Mouse (Mus musculus): ENCODE measurements at regions not wholly inside any gene's neighbourhood (a gene's known extent, or its start where the extent isn't known, plus 50 kb on each side); places are given as distances from the start of the nearest gene placed in this dataset.

GRCm38 (mm10) chr1:193702707-193703419, 332.8 kb upstream of the Camk1g start:
- H3K27ac ChIP-seq (replicated peaks): no peak overlapping the region
- no peaks in the 10 kb centered on the region for H3K4me1 ChIP-seq
- no peak for ATAC-seq (ENCODE audit: insufficient number of reproducible peaks, low FRiP score, low TSS enrichment, low read depth)
- H3K36me3 ChIP-seq: no peaks in the 10 kb centered on the region
- WGBS: 23% methylated on average over 15 of the region's 15 CpGs
- H3K9me3 ChIP-seq (replicated peaks): no peaks in the 10 kb centered on the region
- H3K4me2 ChIP-seq (replicated peaks): peak overlapping the region; percentile 41
- no peaks in the 10 kb centered on the region; the same call in 1 of the 2 replicates for H3K27me3 ChIP-seq
- H3K9ac ChIP-seq: no peak overlapping the region
- peak overlapping the region; percentile 9; the same call in 1 of the 2 replicates for H3K4me3 ChIP-seq (replicated peaks)

GRCm38 (mm10) chr1:193700217-193700616, 330.1 kb upstream of the Camk1g start:
- no peaks in the 10 kb centered on the region for H3K9me3 ChIP-seq (replicated peaks)
- H3K4me3 ChIP-seq (replicated peaks): no peak overlapping the region
- no peak overlapping the region for H3K9ac ChIP-seq
- no peaks in the 10 kb centered on the region; the same call in 1 of the 2 replicates for H3K27me3 ChIP-seq
- H3K36me3 ChIP-seq: no peaks in the 10 kb centered on the region
- H3K27ac ChIP-seq (replicated peaks): no peak overlapping the region
- no peak for ATAC-seq (ENCODE audit: insufficient number of reproducible peaks, low FRiP score, low TSS enrichment, low read depth)
- 60% methylated on average over 3 of the region's 3 CpGs for WGBS
- H3K4me2 ChIP-seq (replicated peaks): no peak overlapping the region
- H3K4me1 ChIP-seq: no peaks in the 10 kb centered on the region

DNA sequence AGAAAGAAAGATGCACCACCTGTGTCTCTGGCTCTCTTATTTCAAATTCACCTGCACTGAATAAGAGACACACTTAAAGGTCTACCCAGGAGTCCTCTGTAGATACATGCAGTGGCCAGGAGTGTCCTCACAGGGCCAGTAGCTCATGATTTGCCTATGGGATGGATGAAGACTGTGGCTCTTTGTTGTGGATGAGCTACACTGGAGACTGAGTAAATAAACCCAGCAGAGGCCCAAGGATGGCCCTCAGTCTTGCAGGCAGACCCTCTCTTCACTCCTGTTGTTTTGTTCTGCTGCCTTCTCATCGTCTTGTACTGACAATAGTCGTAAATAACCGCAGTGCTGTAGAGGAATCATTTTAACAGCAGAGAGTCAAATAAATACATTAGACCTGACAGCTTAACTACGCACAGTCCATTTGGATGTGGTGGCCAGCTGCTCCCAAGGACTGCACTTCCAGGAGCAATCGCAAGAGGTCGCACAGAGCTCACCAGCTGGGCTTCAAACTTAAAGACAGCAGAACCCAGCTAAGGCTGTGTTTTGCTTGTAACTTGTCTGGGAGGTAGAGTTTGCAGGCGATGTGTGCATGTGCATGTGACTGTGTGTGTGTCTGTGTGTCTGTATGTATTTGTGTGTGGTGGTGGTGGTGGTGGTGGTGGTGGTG, 328.6 kb upstream of the Camk1g start:
- no peaks in the 10 kb centered on the region for H3K9me3 ChIP-seq (replicated peaks)
- H3K36me3 ChIP-seq: no peaks in the 10 kb centered on the region
- no peaks in the 10 kb centered on the region; the same call in 1 of the 2 replicates for H3K27me3 ChIP-seq
- ATAC-seq (ENCODE audit: insufficient number of reproducible peaks, low FRiP score, low TSS enrichment, low read depth): no peak
- H3K27ac ChIP-seq (replicated peaks): no peak overlapping the region
- no peak overlapping the region for H3K9ac ChIP-seq
- H3K4me3 ChIP-seq (replicated peaks): no peak overlapping the region
- H3K4me2 ChIP-seq (replicated peaks): no peak overlapping the region
- WGBS: 13% methylated on average over 7 of the region's 7 CpGs
- no peaks in the 10 kb centered on the region for H3K4me1 ChIP-seq

DNA sequence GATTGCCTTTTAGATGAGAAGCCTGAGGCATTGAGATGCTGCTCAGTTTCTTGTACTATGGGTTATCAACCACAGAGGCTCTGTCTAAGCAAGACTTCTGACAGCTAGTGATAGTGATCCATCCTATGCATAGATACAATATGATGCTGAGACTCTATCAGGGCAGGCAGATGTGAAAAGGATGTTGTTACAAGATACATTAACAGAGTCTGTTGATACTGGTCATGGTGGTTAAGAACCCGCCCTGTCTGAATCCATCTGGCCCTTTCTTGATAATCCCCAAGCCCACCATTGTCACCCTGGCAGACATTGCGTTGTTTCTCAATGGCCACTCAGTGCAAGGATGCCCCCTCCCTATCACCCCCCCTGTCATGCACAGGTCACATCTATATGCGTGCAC, 327.8 kb upstream of the Camk1g start:
- no peak overlapping the region for H3K4me3 ChIP-seq (replicated peaks)
- no peak overlapping the region for H3K9ac ChIP-seq
- no peaks in the 10 kb centered on the region; the same call in 1 of the 2 replicates for H3K27me3 ChIP-seq
- no peaks in the 10 kb centered on the region for H3K36me3 ChIP-seq
- WGBS: 90% methylated on average over 3 of the region's 3 CpGs
- no peak overlapping the region for H3K4me2 ChIP-seq (replicated peaks)
- no peaks in the 10 kb centered on the region for H3K9me3 ChIP-seq (replicated peaks)
- no peaks in the 10 kb centered on the region for H3K4me1 ChIP-seq
- no peak for ATAC-seq (ENCODE audit: insufficient number of reproducible peaks, low FRiP score, low TSS enrichment, low read depth)
- H3K27ac ChIP-seq (replicated peaks): no peak overlapping the region

GRCm38 (mm10) chr1:193697001-193697400, 326.9 kb upstream of the Camk1g start:
- H3K4me3 ChIP-seq (replicated peaks): no peak overlapping the region
- no peaks in the 10 kb centered on the region for H3K9me3 ChIP-seq (replicated peaks)
- H3K4me1 ChIP-seq: no peaks in the 10 kb centered on the region
- H3K4me2 ChIP-seq (replicated peaks): no peak overlapping the region
- WGBS: 64% methylated on average over 4 of the region's 4 CpGs
- H3K9ac ChIP-seq: no peak overlapping the region
- H3K27me3 ChIP-seq: no peaks in the 10 kb centered on the region; the same call in 1 of the 2 replicates
- H3K27ac ChIP-seq (replicated peaks): no peak overlapping the region
- ATAC-seq (ENCODE audit: insufficient number of reproducible peaks, low FRiP score, low TSS enrichment, low read depth): no peak
- H3K36me3 ChIP-seq: no peaks in the 10 kb centered on the region

DNA sequence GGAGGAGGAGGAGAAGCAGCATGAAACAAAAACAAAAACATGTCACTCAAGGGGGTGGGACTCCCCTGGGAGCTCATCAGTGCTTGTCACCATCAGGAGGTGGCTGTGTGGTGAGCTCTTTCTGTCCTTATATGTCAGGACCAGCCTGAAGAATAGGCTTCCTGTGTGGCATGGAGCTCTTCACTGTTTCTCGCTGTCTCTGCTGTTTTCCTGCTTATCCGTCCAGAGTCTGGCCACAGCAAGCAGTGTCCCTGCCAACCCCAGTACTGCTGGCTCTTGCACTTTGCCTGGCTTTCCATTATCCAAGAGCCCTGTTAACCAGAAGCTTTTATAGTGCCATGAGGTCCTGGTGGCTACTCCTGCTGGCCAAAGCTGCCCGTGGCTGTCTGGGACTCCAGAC, 322.9 kb upstream of the Camk1g start:
- H3K27ac ChIP-seq (replicated peaks): no peak overlapping the region
- no peaks in the 10 kb centered on the region; the same call in 1 of the 2 replicates for H3K27me3 ChIP-seq
- 36% methylated on average over 3 of the region's 3 CpGs for WGBS
- no peak overlapping the region for H3K4me3 ChIP-seq (replicated peaks)
- no peak overlapping the region for H3K9ac ChIP-seq
- H3K9me3 ChIP-seq (replicated peaks): no peaks in the 10 kb centered on the region
- ATAC-seq (ENCODE audit: insufficient number of reproducible peaks, low FRiP score, low TSS enrichment, low read depth): no peak
- no peak overlapping the region for H3K4me2 ChIP-seq (replicated peaks)
- H3K4me1 ChIP-seq: no peaks in the 10 kb centered on the region
- H3K36me3 ChIP-seq: no peaks in the 10 kb centered on the region

- Histone ChIP-seq H3K27me3 (no peaks in the 10 kb centered on the region), H3K4me2 (replicated peaks) (no peak overlapping the region), H3K27ac (replicated peaks) (no peak overlapping the region), H3K9me3 (replicated peaks) (no peaks in the 10 kb centered on the region), H3K4me3 (replicated peaks) (no peak overlapping the region), H3K36me3 (no peaks in the 10 kb centered on the region), H3K4me1 (no peaks in the 10 kb centered on the region), H3K9ac (no peak overlapping the region)
- 36% methylated on average over 4 of the region's 4 CpGs for WGBS
- no peak for ATAC-seq (ENCODE audit: insufficient number of reproducible peaks, low FRiP score, low TSS enrichment, low read depth)
Observed at GRCm38 (mm10) chr1:193689601-193690000, 319.5 kb upstream of the Camk1g start.

- no peaks in the 10 kb centered on the region for H3K36me3 ChIP-seq
- H3K4me1 ChIP-seq: no peaks in the 10 kb centered on the region
- H3K9me3 ChIP-seq (replicated peaks): no peaks in the 10 kb centered on the region
- no peak overlapping the region for H3K4me2 ChIP-seq (replicated peaks)
- H3K4me3 ChIP-seq (replicated peaks): no peak overlapping the region
- no peak overlapping the region for H3K27ac ChIP-seq (replicated peaks)
- WGBS: 44% methylated on average over 2 of the region's 2 CpGs
- no peaks in the 10 kb centered on the region for H3K27me3 ChIP-seq
- H3K9ac ChIP-seq: no peak overlapping the region
- ATAC-seq (ENCODE audit: insufficient number of reproducible peaks, low FRiP score, low TSS enrichment, low read depth): no peak
Observed at GRCm38 (mm10) chr1:193682917-193683316, 312.8 kb upstream of the Camk1g start.

DNA sequence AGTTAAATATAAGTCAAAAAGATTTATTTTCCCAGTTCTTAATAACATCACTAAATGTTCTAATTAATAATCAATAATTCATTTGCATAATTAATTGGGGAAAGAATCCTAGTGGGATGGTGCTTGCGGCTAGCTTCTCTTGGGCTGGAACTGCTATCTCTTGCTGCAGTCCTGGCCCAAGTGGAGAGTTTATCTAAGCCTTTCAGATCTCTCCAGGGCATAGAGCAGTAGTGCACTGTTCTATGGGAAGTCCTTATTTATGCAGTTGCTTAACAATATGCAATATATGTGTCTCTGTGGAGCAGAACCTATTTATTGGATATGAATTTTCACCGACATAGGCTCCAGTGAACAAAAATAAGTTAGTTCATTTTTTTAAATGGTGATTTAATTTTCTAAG, 308.4 kb upstream of the Camk1g start:
- Histone ChIP-seq H3K9me3 (replicated peaks) (no peaks in the 10 kb centered on the region), H3K4me2 (replicated peaks) (no peak overlapping the region), H3K27me3 (no peaks in the 10 kb centered on the region), H3K27ac (replicated peaks) (no peak overlapping the region), H3K4me3 (replicated peaks) (no peak overlapping the region), H3K9ac (no peak overlapping the region), H3K36me3 (no peaks in the 10 kb centered on the region), H3K4me1 (no peaks in the 10 kb centered on the region)
- no peak for ATAC-seq (ENCODE audit: insufficient number of reproducible peaks, low FRiP score, low TSS enrichment, low read depth)
- WGBS: 89% methylated on average over 2 of the region's 2 CpGs

- Histone ChIP-seq H3K9ac (no peak overlapping the region), H3K4me3 (replicated peaks) (no peak overlapping the region), H3K4me1 (peaks cover 4% of the 10 kb centered on the region; the same call in 1 of the 2 replicates), H3K36me3 (no peaks in the 10 kb centered on the region), H3K9me3 (replicated peaks) (no peaks in the 10 kb centered on the region), H3K4me2 (replicated peaks) (no peak overlapping the region), H3K27me3 (no peaks in the 10 kb centered on the region), H3K27ac (replicated peaks) (no peak overlapping the region)
- no peak for ATAC-seq (ENCODE audit: insufficient number of reproducible peaks, low FRiP score, low TSS enrichment, low read depth)
- 30% methylated on average over 3 of the region's 3 CpGs for WGBS
Observed at GRCm38 (mm10) chr1:193673236-193673830, 303.2 kb upstream of the Camk1g start.

- Histone ChIP-seq H3K9me3 (replicated peaks) (no peaks in the 10 kb centered on the region), H3K36me3 (no peaks in the 10 kb centered on the region), H3K4me3 (replicated peaks) (no peak overlapping the region), H3K9ac (no peak overlapping the region), H3K4me2 (replicated peaks) (no peak overlapping the region), H3K27me3 (no peaks in the 10 kb centered on the region), H3K4me1 (peaks cover 4% of the 10 kb centered on the region; the same call in 1 of the 2 replicates), H3K27ac (replicated peaks) (no peak overlapping the region)
- WGBS: 52% methylated on average over 3 of the region's 3 CpGs
- ATAC-seq (ENCODE audit: insufficient number of reproducible peaks, low FRiP score, low TSS enrichment, low read depth): no peak
Observed at GRCm38 (mm10) chr1:193672681-193673080, 302.6 kb upstream of the Camk1g start.
